Mouse (Mus musculus): ENCODE measurements around the gene Spata21.
A peak's percentile ranks its signal among the peaks of the same experiment; 100 is the strongest.

Spata21 gene

GRCm38 (mm10) chr4:141076761-141077506, 11.2 kb upstream of the Spata21 start:
- DNase-seq, result no peak

GRCm38 (mm10) chr4:141077681-141078509, 10.2 kb upstream of the Spata21 start, which contains the start of gene Necap2:
Gene Necap2 (minus strand): TSS chr4:141078357.
- DNase-seq, result peak; percentile 93

GRCm38 (mm10) chr4:141078510-141079137, 9.5 kb upstream of the Spata21 start:
- DNase-seq, result no peak

- no peak for DNase-seq
Observed at GRCm38 (mm10) chr4:141086862-141087261, 1.3 kb upstream of the Spata21 start.

GRCm38 (mm10) chr4:141088714-141089113, 581 bp downstream of the Spata21 start:
- DNase-seq, result no peak

- peak; percentile 25 for DNase-seq
Observed at GRCm38 (mm10) chr4:141095016-141095415, 6.9 kb downstream of the Spata21 start.

- no peak for DNase-seq
Observed at GRCm38 (mm10) chr4:141096710-141097109, 8.6 kb downstream of the Spata21 start.

- no peak for DNase-seq
Observed at GRCm38 (mm10) chr4:141098935-141099334, 10.8 kb downstream of the Spata21 start.

- DNase-seq, result no peak
Observed at GRCm38 (mm10) chr4:141099956-141100355, 11.8 kb downstream of the Spata21 start.

- no peak for DNase-seq
Observed at GRCm38 (mm10) chr4:141101291-141101690, 13.2 kb downstream of the Spata21 start.

- DNase-seq, result peak; percentile 44
Observed at GRCm38 (mm10) chr4:141101855-141102254, 13.7 kb downstream of the Spata21 start.

GRCm38 (mm10) chr4:141106526-141107183, 18.5 kb downstream of the Spata21 start:
- DNase-seq, result no peak

GRCm38 (mm10) chr4:141108196-141108732, 20.1 kb downstream of the Spata21 start:
- no peak for DNase-seq

GRCm38 (mm10) chr4:141113831-141114230, 25.7 kb downstream of the Spata21 start:
- no peak for DNase-seq

GRCm38 (mm10) chr4:141114521-141114981, 26.4 kb downstream of the Spata21 start:
- no peak for DNase-seq

GRCm38 (mm10) chr4:141115398-141115797, 27.3 kb downstream of the Spata21 start:
- peak; percentile 21 for DNase-seq

GRCm38 (mm10) chr4:141118691-141119090, 30.6 kb downstream of the Spata21 start:
- DNase-seq, result peak; percentile 12

- DNase-seq, result peak; percentile 33
Observed at GRCm38 (mm10) chr4:141120700-141121099, 32.6 kb downstream of the Spata21 start.

- no peak for DNase-seq
Observed at GRCm38 (mm10) chr4:141122663-141123062, 34.5 kb downstream of the Spata21 start.

GRCm38 (mm10) chr4:141123065-141123464, 34.9 kb downstream of the Spata21 start:
- DNase-seq, result no peak

- no peak for DNase-seq
Observed at GRCm38 (mm10) chr4:141129190-141129710, 41.1 kb downstream of the Spata21 start.

- peak; percentile 49 for DNase-seq
Observed at GRCm38 (mm10) chr4:141130704-141131342, 42.7 kb downstream of the Spata21 start.

All from kidney, adult 18-20 months (tissue).